Mouse (Mus musculus): ENCODE measurements at regions not wholly inside any gene's neighbourhood (a gene's known extent, or its start where the extent isn't known, plus 50 kb on each side); places are given as distances from the start of the nearest gene placed in this dataset.

GRCm38 (mm10) chr10:37300181-37300889 lies 161.6 kb upstream of the Marcks start:
- ATAC-seq (replicated peaks; ENCODE audit: low FRiP score, poor library complexity, severe bottlenecking): no peak

DNA sequence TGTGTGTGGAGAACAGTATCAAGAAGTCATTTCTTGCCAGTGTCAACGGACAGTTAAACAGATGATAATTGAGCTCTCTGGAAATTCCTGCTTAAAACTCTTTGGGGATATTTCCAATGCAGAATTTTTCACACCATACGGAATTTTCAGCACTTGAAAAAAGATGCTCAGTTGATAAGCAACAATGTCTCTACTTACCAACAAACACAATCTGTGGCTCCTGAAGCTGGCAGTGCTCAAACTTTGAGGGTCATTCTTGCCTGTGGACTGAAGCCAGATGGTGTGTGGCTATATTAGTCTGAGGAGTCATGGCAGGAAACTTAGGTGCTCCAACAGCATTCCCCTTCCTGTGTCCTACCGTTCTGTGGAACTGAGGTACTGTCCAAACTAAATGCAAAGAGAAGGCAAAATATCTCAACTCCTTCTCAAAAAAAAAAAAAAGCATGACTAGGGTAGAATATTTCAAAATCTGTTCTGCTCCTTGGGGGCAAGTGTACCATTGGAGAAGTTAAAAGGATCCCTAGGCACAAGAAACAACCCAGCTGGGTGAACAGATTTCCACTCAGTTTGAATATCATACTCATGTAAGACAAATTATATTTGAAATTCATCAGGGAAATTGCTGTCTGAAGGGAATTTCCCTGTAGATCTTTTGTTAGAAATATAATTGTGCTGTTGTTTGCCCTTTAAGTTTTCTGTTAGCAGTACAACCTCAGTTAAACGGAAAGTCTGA lies 160.1 kb upstream of the Marcks start:
- ATAC-seq (replicated peaks; ENCODE audit: low FRiP score, poor library complexity, severe bottlenecking): no peak

DNA sequence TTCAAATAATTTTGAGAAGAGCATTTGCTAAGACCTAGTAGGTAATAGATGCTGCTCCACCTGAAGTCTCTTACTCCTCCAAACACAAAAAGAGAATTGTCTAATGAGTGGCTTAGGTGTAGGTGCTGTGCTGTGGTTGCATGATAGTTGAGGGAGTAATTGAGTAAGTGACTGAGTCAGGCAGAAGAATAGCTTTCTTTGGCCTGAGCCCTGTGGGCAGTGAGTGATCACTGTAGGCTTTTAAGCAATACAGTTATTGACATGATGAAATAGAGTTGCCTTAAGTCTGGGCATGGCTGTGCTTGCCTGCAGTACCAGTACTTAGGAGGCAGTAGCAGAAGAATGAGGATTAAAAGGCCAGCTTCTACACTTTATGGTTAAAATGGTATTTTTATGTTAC lies 155.5 kb upstream of the Marcks start:
- no peak for ATAC-seq (replicated peaks; ENCODE audit: low FRiP score, poor library complexity, severe bottlenecking)

- no peak for ATAC-seq (replicated peaks; ENCODE audit: low FRiP score, poor library complexity, severe bottlenecking)
Measured at GRCm38 (mm10) chr10:37293292-37293691, 154.6 kb upstream of the Marcks start.

DNA sequence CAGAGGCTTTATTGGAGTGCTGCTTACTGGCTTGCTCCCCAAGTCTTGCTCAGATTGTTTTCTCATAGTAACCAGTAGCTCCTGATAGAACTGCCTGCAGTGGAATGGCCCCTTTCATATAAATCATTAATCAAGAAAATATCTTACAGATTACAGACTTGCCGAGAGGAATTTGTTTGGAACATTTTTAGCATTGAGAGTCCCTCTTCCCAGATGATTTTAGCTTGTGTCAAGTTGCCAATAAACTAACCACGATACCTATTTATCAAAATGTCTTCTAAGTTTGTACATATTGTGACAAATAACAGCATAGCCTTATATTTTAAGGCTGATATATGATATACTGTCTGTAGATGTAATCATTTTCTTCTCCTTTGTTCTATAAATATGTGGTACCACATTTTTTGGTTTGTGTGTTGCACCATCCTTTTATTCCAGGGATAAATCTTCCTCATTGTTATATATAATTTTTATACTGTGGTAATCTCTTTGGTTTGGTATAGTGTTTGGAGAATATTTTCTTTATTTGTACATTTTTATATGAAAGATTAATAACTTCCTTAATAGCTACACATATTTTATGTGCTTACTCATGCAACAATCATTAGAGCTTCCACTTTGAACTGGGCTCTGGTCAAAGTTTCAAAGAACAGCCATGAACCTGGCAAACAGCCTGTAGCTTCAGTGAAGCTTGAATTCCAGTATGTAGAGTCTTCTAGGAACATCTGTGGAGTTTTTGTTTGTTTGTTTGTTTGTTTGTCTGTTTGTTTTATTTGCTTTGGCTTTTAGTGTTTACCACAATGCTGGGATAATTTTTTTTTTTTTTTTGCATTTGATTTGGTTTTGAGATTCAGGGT lies 153.1 kb upstream of the Marcks start:
- ATAC-seq (replicated peaks; ENCODE audit: low FRiP score, poor library complexity, severe bottlenecking): no peak

GRCm38 (mm10) chr10:37289964-37290704 lies 151.4 kb upstream of the Marcks start:
- no peak for ATAC-seq (replicated peaks; ENCODE audit: low FRiP score, poor library complexity, severe bottlenecking)

- ATAC-seq (replicated peaks; ENCODE audit: low FRiP score, poor library complexity, severe bottlenecking): no peak
Measured at GRCm38 (mm10) chr10:37286305-37286704, 147.6 kb upstream of the Marcks start.

- ATAC-seq (replicated peaks; ENCODE audit: low FRiP score, poor library complexity, severe bottlenecking): no peak
Measured at GRCm38 (mm10) chr10:37282951-37283350, 144.2 kb upstream of the Marcks start.

GRCm38 (mm10) chr10:37280823-37281222 lies 142.1 kb upstream of the Marcks start:
- ATAC-seq (replicated peaks; ENCODE audit: low FRiP score, poor library complexity, severe bottlenecking): no peak

DNA sequence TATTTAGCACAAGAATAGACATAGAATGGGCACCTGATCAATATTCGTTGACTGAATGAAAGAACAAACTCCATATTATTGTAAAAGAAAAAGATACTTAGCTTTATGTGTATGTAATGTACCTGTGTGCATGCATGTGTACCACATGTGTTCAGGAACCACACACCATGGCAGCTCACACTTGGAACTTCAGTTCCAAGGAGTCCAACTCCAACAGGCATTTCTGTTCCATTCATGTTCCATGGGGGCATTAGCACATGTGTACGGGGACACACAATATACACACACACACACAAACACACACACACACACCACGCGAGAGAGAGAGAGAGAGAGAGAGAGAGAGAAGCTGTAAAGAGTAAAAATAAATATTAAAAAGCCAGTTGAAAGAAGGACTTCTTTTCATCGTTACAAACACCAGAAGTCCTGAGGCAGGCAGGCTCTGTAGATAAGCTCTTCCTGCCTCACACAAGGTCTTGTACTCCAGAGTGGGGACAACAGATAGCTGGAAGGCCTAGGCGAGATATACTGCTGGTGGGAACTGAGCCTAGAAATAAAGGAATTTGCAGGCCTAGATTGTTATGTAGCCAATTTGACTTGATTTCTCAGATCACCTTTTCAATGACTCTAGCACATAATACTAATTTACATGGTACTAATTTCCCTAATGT lies 141.6 kb upstream of the Marcks start:
- peak; percentile 87 for ATAC-seq (replicated peaks; ENCODE audit: low FRiP score, poor library complexity, severe bottlenecking)

DNA sequence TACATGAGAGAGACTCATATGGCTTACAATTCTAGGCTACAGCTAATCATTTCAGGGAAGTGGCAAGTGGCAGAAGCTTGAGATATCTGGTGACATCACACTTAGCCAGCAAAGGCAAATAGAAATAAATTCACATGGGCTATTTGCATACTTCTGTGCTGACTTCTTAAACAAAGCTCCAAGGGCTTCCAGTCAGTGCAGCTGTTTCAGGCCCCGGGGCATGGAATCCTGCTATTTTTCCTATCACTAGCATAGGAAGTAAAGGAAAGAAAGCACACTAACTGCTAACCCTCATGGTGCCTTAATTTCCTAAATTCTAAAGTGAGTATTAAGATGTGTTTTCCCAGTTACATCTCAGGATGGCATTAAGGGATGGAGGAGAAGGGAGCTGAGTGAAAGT lies 140.6 kb upstream of the Marcks start:
- no peak for ATAC-seq (replicated peaks; ENCODE audit: low FRiP score, poor library complexity, severe bottlenecking)

GRCm38 (mm10) chr10:37275857-37276256 lies 137.1 kb upstream of the Marcks start:
- no peak for ATAC-seq (replicated peaks; ENCODE audit: low FRiP score, poor library complexity, severe bottlenecking)

DNA sequence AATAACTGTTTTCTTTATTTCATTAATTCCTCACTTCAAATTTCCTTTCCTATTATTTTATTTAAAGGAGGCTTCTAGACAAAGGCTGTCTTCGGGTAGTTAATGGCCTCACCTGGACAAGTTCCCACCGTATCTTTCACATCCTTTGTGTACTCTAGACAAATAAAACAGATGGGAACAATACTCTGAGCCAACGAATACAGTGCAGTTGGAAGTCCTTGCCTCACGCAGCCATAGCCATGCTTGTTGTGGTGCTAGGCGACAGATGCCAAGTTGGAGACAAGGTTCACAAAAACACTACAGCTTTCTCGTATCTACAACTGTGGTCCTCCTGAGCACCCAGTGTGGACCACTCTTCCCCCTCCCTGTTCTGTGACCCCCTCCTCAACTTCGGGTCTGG lies 136.6 kb upstream of the Marcks start:
- no peak for ATAC-seq (replicated peaks; ENCODE audit: low FRiP score, poor library complexity, severe bottlenecking)

DNA sequence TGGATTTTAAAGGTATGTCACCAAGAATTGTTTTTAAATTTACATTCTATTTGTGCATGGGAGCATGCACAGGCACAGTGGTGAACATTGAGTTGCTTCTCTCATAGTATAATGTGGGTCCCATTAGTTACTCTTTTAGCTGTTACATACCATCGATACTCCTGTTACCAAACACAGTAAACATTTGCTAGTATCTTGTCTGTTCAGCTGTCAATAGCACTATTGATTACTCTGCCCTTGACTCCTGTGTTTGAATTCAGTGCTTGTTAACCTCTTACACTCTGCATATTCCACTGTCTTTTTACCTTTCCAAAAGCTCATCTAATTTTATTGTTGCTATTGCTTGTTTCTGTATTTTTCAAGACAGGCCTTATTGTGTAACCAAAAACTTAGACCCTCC lies 133.2 kb upstream of the Marcks start:
- ATAC-seq (replicated peaks; ENCODE audit: low FRiP score, poor library complexity, severe bottlenecking): no peak

GRCm38 (mm10) chr10:37270236-37271000 lies 131.7 kb upstream of the Marcks start:
- no peak for ATAC-seq (replicated peaks; ENCODE audit: low FRiP score, poor library complexity, severe bottlenecking)

GRCm38 (mm10) chr10:37266909-37267308 lies 128.2 kb upstream of the Marcks start:
- no peak for ATAC-seq (replicated peaks; ENCODE audit: low FRiP score, poor library complexity, severe bottlenecking)

DNA sequence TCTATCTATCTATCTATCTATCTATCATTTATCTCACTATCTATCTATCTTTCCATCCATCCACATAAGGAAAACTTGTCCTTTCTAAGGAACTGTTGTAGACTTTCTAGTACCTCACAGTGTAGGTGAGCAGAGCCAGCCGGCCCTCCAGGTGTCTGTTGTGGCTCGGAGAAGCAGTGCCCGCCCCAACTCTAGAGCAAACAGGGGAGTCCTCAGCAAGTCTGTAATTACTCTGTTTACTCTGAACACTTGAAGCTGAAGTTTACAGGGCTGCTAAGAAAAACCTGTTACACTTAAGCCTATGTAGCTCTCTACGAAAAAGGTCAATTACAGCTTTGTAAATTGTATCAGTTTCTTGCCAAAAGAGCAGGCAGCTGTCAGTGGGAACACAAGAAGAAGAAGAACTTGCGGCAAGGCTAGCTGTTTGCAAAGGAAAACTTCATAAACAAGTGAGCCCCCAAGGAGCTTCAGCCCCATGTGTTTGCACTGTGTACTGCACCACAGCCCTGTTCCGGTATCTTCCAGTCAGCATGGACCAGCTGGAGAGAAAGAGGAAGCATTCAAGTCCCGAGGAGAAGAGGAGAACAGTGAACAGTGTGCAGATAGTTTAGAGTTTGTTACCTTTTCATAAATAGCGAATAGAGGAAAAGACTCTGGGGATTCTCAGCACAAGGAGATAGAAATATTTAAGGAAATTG lies 122.2 kb upstream of the Marcks start:
- ATAC-seq (replicated peaks; ENCODE audit: low FRiP score, poor library complexity, severe bottlenecking): no peak

DNA sequence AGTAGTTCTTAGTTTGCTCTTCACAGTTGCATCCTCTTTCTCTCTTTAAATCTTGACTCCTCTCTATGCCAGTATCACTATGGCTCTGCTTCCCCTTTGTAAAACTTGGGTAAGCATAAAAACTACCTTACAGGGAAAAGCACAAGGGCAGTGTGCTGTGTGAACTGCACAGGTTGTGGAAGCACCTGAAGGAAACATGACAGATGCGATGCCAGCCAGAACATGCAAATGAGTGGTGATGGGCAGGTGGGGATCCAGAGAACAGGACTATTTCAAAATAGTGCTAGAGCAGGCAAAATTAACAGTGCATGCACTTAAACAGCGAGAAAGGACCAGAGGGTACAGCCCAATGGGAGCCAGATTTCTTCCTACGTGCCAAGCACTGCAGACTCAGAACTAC lies 120.5 kb upstream of the Marcks start:
- no peak for ATAC-seq (replicated peaks; ENCODE audit: low FRiP score, poor library complexity, severe bottlenecking)
